Mouse (Mus musculus) kidney, embryonic 14.5 days (tissue): Measurements from ENCODE around the gene Gm19684. TPM values are rescaled to one million over a fixed set of nuclear protein-coding genes. Genes with fewer than 3 reads are reported as not detected.
"Not testable (repeated sequence)": the region's sequence is repeated elsewhere in the genome, so short reads cannot be mapped to it uniquely, and the experiment has no call there.

Experiments
- ATAC-seq: fragments of 200-750 bp; cut with Nextera tagmentation; 2 replicates; pipeline ENCODE4 v1.8.0; 2017; ENCODE audit warnings: moderate number of reproducible peaks, mild to moderate bottlenecking, moderate TSS enrichment, moderate library complexity; ENCODE audit not compliant: low FRiP score, low TSS enrichment
- H3K27ac ChIP-seq: fragments of 300-500 bp; sonication (generic); 2 replicates; pipeline ENCODE4 v1.5.1; 2014; ENCODE audit warnings: low read depth, mild to moderate bottlenecking, low read length, moderate library complexity, mixed read lengths
- H3K27me3 ChIP-seq: fragments of 300-500 bp; sonication (generic); 2 replicates; pipeline ENCODE4 v1.6.1; 2014; ENCODE audit warnings: mild to moderate bottlenecking, low read length; ENCODE audit not compliant: control insufficient read depth, insufficient read depth
- H3K36me3 ChIP-seq: fragments of 300-500 bp; sonication (generic); 2 replicates; pipeline ENCODE4 v1.6.1; 2014; ENCODE audit warnings: low read length, mixed read lengths; ENCODE audit not compliant: control insufficient read depth, insufficient read depth
- H3K4me1 ChIP-seq: fragments of 300-500 bp; sonication (generic); 2 replicates; pipeline ENCODE4 v1.6.1; 2014; ENCODE audit warnings: low read length, mixed read lengths; ENCODE audit not compliant: control insufficient read depth, insufficient read depth
- H3K4me2 ChIP-seq: fragments of 300-500 bp; sonication (generic); replicated peaks from 2 replicates; pipeline ENCODE4 v1.6.1; 2014; ENCODE audit warnings: low read depth, mild to moderate bottlenecking, low read length
- H3K4me3 ChIP-seq: fragments of 300-500 bp; sonication (generic); 2 replicates; pipeline ENCODE4 v1.5.1; 2014; ENCODE audit warnings: mild to moderate bottlenecking, low read length
- H3K9ac ChIP-seq: fragments of 300-500 bp; sonication (generic); 2 replicates; pipeline ENCODE4 v1.6.1; 2014; ENCODE audit warnings: low read depth, mild to moderate bottlenecking, low read length, moderate library complexity
- H3K9me3 ChIP-seq: fragments of 300-500 bp; sonication (generic); 2 replicates; pipeline ENCODE4 v1.6.1; 2016; ENCODE audit warnings: low read length; ENCODE audit not compliant: control insufficient read depth
- WGBS: fragments of 180-500 bp; shearing (Covaris S2); extraction: QIAGEN DNeasy Blood & Tissue Kit; methylation state at CpG from one replicate; pipeline ENCODE4 v1.1.7; 2014; 5-methylcytosine and 5-hydroxymethylcytosine counted together
- polyA plus RNA-seq: library from polyadenylated mRNA; unstranded; fragments of >200 nt; fragmentation: Nextera tagmentation; extraction: Ambion mirVana; gene quantifications from 2 replicates; pipeline ENCODE4 v1.2.1, GENCODE M21; 2014

The Gm19684 gene
- polyA plus RNA-seq, 1 experiment from 2014 or later: not detected

DNA sequence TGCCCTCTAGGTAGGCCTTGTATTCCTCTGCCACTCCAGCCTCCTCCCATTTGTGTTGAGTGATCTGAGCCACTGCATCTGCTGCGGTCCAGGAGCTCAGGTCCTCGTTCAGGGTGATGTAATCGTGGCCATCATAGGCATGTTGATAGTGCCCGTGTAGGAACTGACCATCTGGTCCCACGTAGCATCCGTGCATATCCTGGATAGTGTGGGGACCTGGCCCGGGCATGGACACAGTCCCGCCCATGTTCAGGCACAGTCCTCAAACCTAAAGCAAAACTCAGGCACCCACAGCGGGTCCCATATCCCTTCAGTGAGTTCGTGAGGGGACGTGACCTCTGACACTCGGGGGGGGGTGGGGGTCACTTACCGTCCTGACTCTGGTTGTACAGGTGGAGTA, 7.0 kb downstream of the Gm19684 start:
- H3K27me3 ChIP-seq, H3K36me3 ChIP-seq, ATAC-seq, H3K9ac ChIP-seq, H3K4me3 ChIP-seq, H3K9me3 ChIP-seq, H3K4me1 ChIP-seq, H3K4me2 ChIP-seq, H3K27ac ChIP-seq: not testable (repeated sequence)
- 55% methylated on average over 10 of the region's 13 CpGs for WGBS

DNA sequence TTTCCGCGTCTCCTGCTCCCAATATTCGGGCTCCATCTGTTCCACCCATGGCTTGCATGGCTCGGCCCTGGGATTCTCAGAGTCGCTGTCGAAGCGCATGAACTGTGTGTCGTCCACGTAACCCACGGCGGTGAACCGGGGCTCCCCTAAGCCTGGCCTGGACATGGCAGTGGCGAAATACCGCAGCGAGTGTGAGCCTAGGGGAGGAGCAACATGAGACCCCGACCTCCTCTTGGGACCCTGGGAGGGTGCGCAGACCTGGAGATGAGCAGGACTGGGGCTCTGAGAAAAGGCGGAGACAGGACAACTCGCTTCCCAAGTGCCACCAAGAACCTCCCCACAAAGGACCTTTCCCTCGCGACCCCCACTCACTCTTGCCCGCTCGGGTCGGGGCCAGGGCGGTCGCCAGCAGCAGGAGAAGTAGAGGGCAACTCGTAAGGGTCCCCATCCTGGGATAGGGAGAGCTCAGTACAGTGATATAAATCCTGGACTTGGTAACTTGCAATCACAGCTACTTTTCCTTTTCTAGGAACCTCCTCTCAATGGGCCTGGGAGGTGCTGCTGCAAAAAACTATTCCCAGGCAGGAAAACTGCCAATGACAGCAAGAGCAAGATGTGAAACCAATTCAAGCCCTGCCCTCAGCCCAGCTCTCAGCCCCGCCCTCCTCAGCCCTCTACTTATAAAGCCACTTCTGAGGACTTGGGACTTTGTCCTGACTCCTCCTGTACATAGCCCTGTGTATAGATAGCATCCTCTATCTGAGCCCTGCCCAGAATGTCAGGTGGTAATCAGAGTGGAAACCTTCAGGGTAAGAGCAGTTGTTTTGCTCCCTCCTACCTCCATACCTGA, 7.7 kb downstream of the Gm19684 start, which contains the start of gene Gm7030:
Gene Gm7030, minus strand, starts transcription at position 458 of the 850 bp plus-strand sequence.
- H3K27me3 ChIP-seq, H3K27ac ChIP-seq, ATAC-seq, H3K36me3 ChIP-seq, H3K4me2 ChIP-seq, H3K9ac ChIP-seq, H3K4me1 ChIP-seq, H3K9me3 ChIP-seq, H3K4me3 ChIP-seq: not testable (repeated sequence)
- 20% methylated on average over 24 of the region's 28 CpGs for WGBS

DNA sequence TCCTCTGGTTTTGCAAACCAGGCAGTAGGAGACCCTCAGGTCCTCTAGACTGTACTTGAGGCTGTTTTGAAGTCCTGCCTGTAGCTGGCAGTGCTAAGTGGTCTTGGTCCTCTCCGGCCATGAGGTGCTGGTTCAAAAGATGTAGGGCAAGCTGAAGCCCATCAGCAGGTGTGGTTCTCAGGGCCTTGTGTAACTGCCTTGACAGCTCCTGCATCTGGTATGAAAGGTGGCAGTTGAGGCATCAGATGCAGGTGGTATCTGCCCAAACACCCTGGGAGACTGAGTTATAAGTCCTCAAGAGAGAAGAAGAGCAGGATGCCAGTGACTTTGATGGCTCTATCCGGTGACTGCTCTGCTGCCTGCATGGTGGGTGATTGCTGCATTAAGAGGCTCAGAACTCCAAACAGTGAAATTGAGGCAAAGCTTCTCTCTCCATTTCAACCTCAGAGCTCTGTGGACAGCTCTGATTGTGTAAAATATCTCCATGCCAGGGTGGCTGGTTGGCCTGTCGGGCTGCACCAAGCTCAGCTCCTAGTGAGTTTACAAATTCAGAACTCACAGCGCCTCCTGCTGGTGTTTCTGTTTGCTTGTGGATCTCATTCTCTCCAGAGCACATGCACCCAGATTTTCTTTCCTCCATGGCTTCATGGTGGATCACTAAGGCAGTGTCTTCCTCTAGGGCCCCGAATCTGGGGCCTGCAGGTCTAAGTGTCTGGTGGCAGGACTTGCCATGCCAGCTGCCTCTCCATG, 10.2 kb downstream of the Gm19684 start:
- Histone ChIP-seq H3K27me3 (no peaks in the 10 kb centered on the region; the same call in 1 of the 2 replicates), H3K4me1 (no peaks in the 10 kb centered on the region), H3K36me3 (no peaks in the 10 kb centered on the region), H3K9me3 (no peaks in the 10 kb centered on the region), H3K9ac (no peak overlapping the region), H3K27ac (no peak overlapping the region), H3K4me3 (no peak overlapping the region), H3K4me2 (no peak overlapping the region)
- WGBS: 68% methylated on average over 5 of the region's 5 CpGs
- ATAC-seq: no peak

- H3K27ac ChIP-seq, H3K36me3 ChIP-seq, ATAC-seq, H3K4me1 ChIP-seq, H3K9me3 ChIP-seq, H3K4me3 ChIP-seq, H3K27me3 ChIP-seq, H3K9ac ChIP-seq, H3K4me2 ChIP-seq: not testable (repeated sequence)
Observed at GRCm38 (mm10) chr17:36135421-36136231, 14.1 kb downstream of the Gm19684 start.

- not testable (repeated sequence) for ATAC-seq, H3K4me1 ChIP-seq, H3K4me3 ChIP-seq, H3K4me2 ChIP-seq, H3K27ac ChIP-seq, H3K9ac ChIP-seq, H3K36me3 ChIP-seq, H3K9me3 ChIP-seq
- H3K27me3 ChIP-seq: peaks cover 13% of the 10 kb centered on the region; the same call in 1 of the 2 replicates
- 90% methylated on average over 1 of the region's 1 CpGs for WGBS
Observed at GRCm38 (mm10) chr17:36136299-36136848, 14.9 kb downstream of the Gm19684 start.

GRCm38 (mm10) chr17:36145111-36145860, 23.8 kb downstream of the Gm19684 start:
- ATAC-seq: no peak
- H3K27me3 ChIP-seq: peaks cover 55% of the 10 kb centered on the region
- H3K27ac ChIP-seq: no peak overlapping the region
- H3K9me3 ChIP-seq: no peaks in the 10 kb centered on the region
- peak overlapping the region; percentile 41 for H3K4me2 ChIP-seq
- H3K9ac ChIP-seq: no peak overlapping the region
- WGBS: 2% methylated on average over 70 of the region's 78 CpGs
- H3K36me3 ChIP-seq: no peaks in the 10 kb centered on the region
- H3K4me1 ChIP-seq: peaks cover 6% of the 10 kb centered on the region; the same call in 1 of the 2 replicates
- H3K4me3 ChIP-seq: peak overlapping the region; percentile 33

DNA sequence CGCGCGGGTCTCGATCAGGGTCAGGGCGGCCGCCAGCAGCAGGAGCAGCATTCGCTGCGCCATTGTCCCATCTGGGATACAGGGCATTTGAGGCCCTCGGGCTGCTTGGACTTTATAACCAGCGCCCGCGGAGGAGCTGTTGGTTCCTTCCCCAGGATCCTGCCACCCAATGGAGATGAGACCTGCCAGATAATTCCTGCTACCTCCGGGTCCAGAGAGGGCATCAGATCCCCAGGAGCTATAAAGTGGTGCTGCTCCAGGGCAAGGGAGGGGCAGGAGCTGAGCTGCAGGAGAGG, 24.3 kb downstream of the Gm19684 start:
- 1% methylated on average over 11 of the region's 13 CpGs for WGBS
- not testable (repeated sequence) for H3K4me1 ChIP-seq, H3K36me3 ChIP-seq, H3K9ac ChIP-seq, H3K27ac ChIP-seq, H3K9me3 ChIP-seq, ATAC-seq
- Histone ChIP-seq H3K27me3 (peaks cover 55% of the 10 kb centered on the region), H3K4me2 (peak overlapping the region; percentile 41; the same call in 1 of the 2 replicates), H3K4me3 (peak overlapping the region; percentile 33)

DNA sequence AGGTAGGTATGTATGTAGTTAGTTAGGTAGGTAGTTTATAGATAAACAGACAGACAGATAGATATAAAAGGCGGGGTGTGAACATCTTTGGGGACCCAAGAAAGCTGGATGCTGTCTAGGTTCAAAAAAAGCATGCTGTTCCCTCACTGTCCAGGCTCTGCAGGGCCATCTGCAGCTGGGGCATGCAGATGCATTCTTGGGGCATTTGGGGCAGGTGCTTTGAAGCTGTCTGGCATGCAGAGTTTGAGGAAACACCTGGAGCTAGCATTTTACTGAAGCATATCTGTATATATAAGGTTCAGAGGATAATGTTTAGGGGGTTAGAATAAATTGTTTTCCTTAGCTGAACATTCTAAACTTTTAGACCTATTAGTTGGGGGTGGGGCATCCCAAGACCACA, 25.5 kb downstream of the Gm19684 start:
- not testable (repeated sequence) for H3K9ac ChIP-seq, H3K4me2 ChIP-seq, H3K36me3 ChIP-seq, H3K9me3 ChIP-seq, H3K27ac ChIP-seq, ATAC-seq, H3K4me3 ChIP-seq, H3K4me1 ChIP-seq
- 89% methylated on average over 1 of the region's 1 CpGs for WGBS
- H3K27me3 ChIP-seq: peaks cover 53% of the 10 kb centered on the region
